Mouse (Mus musculus): ENCODE measurements around the gene Rpl39.

- TF ChIP-seq NANOG (IDR thresholded peaks at IDR 0.05; ENCODE audit: borderline replicate concordance, low read length) (no peak), CTCF (conservative IDR thresholded peaks at IDR 0.05; ENCODE audit: low read length) (no peak), POU5F1 (IDR thresholded peaks at IDR 0.05; ENCODE audit: borderline replicate concordance, low read length) (no peak)
These were observed 34.4 kb upstream of the Rpl39 start for GRCm38 (mm10) chrX:37119585-37119984.
